Mouse (Mus musculus) forebrain, embryonic 12.5 days (tissue): ENCODE data around the gene Inpp4a. TPM values are rescaled to one million over a fixed set of nuclear protein-coding genes. Genes with fewer than 3 reads are reported as not detected.

Experiments
- ATAC-seq: fragments of 200-750 bp; cut with Nextera tagmentation; 2 replicates; pipeline ENCODE4 v1.8.0; 2017; ENCODE audit warnings: moderate TSS enrichment; ENCODE audit not compliant: low FRiP score
- H3K27ac ChIP-seq: fragments of 300-500 bp; sonication (generic); 2 replicates; pipeline ENCODE4 v1.5.1; 2016; ENCODE audit warnings: mild to moderate bottlenecking
- H3K27me3 ChIP-seq: fragments of 300-500 bp; sonication (generic); 2 replicates; pipeline ENCODE4 v1.6.1; 2016; ENCODE audit warnings: mild to moderate bottlenecking
- H3K36me3 ChIP-seq: fragments of 300-500 bp; sonication (generic); replicated peaks from 2 replicates; pipeline ENCODE4 v1.6.1; 2016; ENCODE audit warnings: mild to moderate bottlenecking
- H3K4me1 ChIP-seq: fragments of 300-500 bp; sonication (generic); 2 replicates; pipeline ENCODE4 v1.6.1; 2016
- H3K4me2 ChIP-seq: fragments of 300-500 bp; sonication (generic); 2 replicates; pipeline ENCODE4 v1.6.1; 2016; ENCODE audit warnings: mild to moderate bottlenecking, moderate library complexity
- H3K4me3 ChIP-seq: fragments of 300-500 bp; sonication (generic); replicated peaks from 2 replicates; pipeline ENCODE4 v1.5.1; 2016; ENCODE audit warnings: mild to moderate bottlenecking
- H3K9ac ChIP-seq: fragments of 300-500 bp; sonication (generic); 2 replicates; pipeline ENCODE4 v1.6.1; 2016; ENCODE audit warnings: mild to moderate bottlenecking
- H3K9me3 ChIP-seq: fragments of 300-500 bp; sonication (generic); 2 replicates; pipeline ENCODE4 v1.6.1; 2016
- WGBS: fragments of 180-500 bp; shearing (Covaris S2); methylation state at CpG from one replicate; pipeline ENCODE4 v1.1.7; 2016; 5-methylcytosine and 5-hydroxymethylcytosine counted together
- polyA plus RNA-seq: library from polyadenylated mRNA; unstranded; fragments of >200 nt; fragmentation: Nextera tagmentation; extraction: Ambion mirVana; gene quantifications from 2 replicates; pipeline ENCODE4 v1.2.1, GENCODE M21; 2016

The Inpp4a gene
- polyA plus RNA-seq, 1 experiment from 2014 or later, result 21.3 TPM

GRCm38 (mm10) chr1:37430297-37430840, 130.7 kb downstream of the Inpp4a start:
- H3K27ac ChIP-seq, result peak overlapping the region; percentile 69
- H3K9me3 ChIP-seq, result no peaks in the 10 kb centered on the region
- H3K4me2 ChIP-seq, result peak overlapping the region; percentile 74
- H3K9ac ChIP-seq, result peak overlapping the region; percentile 81
- H3K4me1 ChIP-seq, result peaks cover 19% of the 10 kb centered on the region
- H3K27me3 ChIP-seq, result no peaks in the 10 kb centered on the region
- peaks cover 32% of the 10 kb centered on the region for H3K36me3 ChIP-seq
- whole genome bisulfite sequencing, result 3% methylated on average over 40 of the region's 40 CpGs
- peak overlapping the region; percentile 91 for H3K4me3 ChIP-seq
- ATAC-seq, result peak; percentile 9; the same call in 1 of the 2 replicates

GRCm38 (mm10) chr1:37436419-37436818, 136.8 kb downstream of the Inpp4a start:
- H3K36me3 ChIP-seq, result peaks cover 81% of the 10 kb centered on the region
- H3K27ac ChIP-seq, result no peak overlapping the region
- H3K27me3 ChIP-seq, result no peaks in the 10 kb centered on the region
- no peak overlapping the region for H3K4me2 ChIP-seq
- H3K4me1 ChIP-seq, result peaks cover 3% of the 10 kb centered on the region
- no peak overlapping the region for H3K9ac ChIP-seq
- H3K9me3 ChIP-seq, result no peaks in the 10 kb centered on the region
- H3K4me3 ChIP-seq, result no peak overlapping the region
- ATAC-seq, result no peak
- WGBS, result 96% methylated on average over 3 of the region's 3 CpGs

DNA sequence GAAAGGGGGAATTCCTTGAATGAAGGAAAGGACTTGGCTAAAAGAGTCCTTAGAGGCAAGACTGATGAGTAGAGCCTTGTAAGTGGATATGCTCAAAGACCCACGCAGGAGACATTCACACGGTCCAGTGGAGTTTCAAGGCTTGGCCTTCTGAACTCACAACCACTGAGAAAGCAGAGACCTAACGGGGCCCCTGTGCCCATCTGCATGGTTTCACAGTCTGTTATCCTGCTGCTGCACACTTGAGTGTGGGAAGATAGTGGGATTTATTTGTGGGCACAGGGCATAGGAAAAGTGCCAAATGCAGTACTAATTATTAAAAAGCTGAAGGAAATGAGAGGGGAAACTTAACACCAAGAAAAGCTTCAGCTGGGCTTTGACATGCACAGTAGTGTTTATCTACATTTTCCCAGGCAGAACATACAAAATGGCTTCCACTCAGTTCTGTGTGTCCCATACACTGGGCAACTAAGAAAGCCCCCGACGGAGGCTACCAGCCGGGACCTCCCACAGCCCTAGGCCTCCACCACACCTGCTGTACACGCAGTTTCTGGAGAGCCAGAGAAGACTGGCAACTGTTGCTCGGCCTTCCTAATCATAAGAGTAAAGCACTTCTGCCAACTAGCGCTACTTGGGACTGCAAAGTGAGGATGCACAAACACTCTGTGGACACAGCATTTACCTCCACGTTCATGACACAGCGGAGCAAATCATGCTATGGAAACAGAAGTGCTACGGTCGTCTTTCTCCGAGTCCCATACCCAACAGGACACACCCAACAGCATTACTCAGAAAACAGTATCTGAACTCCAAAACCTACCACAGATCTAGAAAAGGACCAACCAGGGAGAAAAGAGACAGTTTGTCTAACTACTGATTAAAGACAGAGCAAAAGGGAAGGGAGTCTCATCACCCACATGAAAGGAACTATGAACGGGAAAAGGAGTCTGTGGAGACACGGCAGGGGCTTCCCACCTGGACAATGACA, 143.5 kb downstream of the Inpp4a start:
- peaks cover 36% of the 10 kb centered on the region for H3K36me3 ChIP-seq
- no peaks in the 10 kb centered on the region for H3K27me3 ChIP-seq
- no peak overlapping the region for H3K9ac ChIP-seq
- no peak overlapping the region for H3K4me2 ChIP-seq
- ATAC-seq, result no peak
- H3K27ac ChIP-seq, result no peak overlapping the region
- no peaks in the 10 kb centered on the region for H3K9me3 ChIP-seq
- no peak overlapping the region for H3K4me3 ChIP-seq
- H3K4me1 ChIP-seq, result no peaks in the 10 kb centered on the region
- 92% methylated on average over 16 of the region's 16 CpGs for WGBS

- no peak overlapping the region for H3K4me3 ChIP-seq
- H3K27me3 ChIP-seq, result no peaks in the 10 kb centered on the region
- no peak for ATAC-seq
- no peak overlapping the region for H3K4me2 ChIP-seq
- H3K4me1 ChIP-seq, result no peaks in the 10 kb centered on the region
- 82% methylated on average over 10 of the region's 10 CpGs for WGBS
- no peak overlapping the region for H3K9ac ChIP-seq
- H3K9me3 ChIP-seq, result no peaks in the 10 kb centered on the region
- no peak overlapping the region for H3K27ac ChIP-seq
- peaks cover 5% of the 10 kb centered on the region; the same call in 1 of the 2 replicates for H3K36me3 ChIP-seq
Measured at GRCm38 (mm10) chr1:37448361-37449095, 148.9 kb downstream of the Inpp4a start.

DNA sequence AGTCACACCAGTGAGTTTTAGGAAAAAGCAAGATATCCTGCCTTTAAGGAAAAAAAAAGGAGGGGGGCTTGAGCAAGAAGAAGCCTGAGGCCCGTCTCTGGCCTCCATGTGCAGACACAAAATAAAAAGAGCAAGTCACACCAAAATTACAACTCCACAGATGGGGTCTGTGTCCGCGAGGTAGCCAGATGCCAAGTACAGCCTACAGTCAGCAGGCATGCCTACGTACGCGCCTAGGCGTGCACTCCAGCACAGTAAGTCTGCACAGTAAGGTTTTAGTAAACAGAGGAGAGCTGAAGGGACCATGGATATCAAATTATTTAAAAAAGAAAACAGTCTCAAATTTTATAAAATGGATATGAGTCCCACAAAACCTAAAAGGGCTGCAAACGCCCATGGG, 151.6 kb downstream of the Inpp4a start:
- no peak overlapping the region for H3K4me3 ChIP-seq
- H3K27ac ChIP-seq, result no peak overlapping the region
- H3K36me3 ChIP-seq, result peaks cover 5% of the 10 kb centered on the region; the same call in 1 of the 2 replicates
- no peak overlapping the region for H3K4me2 ChIP-seq
- no peaks in the 10 kb centered on the region for H3K27me3 ChIP-seq
- no peak for ATAC-seq
- H3K9ac ChIP-seq, result no peak overlapping the region
- H3K4me1 ChIP-seq, result no peaks in the 10 kb centered on the region
- H3K9me3 ChIP-seq, result no peaks in the 10 kb centered on the region
- WGBS, result 94% methylated on average over 8 of the region's 8 CpGs

DNA sequence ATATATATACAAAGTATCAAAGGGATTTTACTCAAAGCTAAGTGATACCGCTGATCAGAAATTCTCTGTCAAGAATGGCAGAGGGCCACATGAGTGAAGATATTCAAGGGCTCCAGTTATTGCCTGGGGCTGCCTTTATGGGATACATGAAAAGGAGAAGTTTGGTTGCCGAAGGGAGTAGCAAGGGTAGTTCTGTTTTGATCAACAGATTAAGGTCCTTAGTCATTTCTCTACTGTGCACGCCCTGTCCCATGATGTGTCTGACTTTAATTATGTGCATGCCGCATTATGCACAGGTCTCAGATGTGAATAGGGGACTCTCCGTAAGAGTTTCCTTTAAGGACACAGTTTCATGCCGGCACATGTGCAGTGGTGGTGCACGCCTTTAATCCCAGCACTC, 157.9 kb downstream of the Inpp4a start:
- no peak overlapping the region for H3K9ac ChIP-seq
- no peaks in the 10 kb centered on the region for H3K4me1 ChIP-seq
- 88% methylated on average over 7 of the region's 7 CpGs for WGBS
- H3K4me3 ChIP-seq, result no peak overlapping the region
- H3K36me3 ChIP-seq, result no peaks in the 10 kb centered on the region
- no peak overlapping the region for H3K27ac ChIP-seq
- no peaks in the 10 kb centered on the region for H3K9me3 ChIP-seq
- no peak overlapping the region for H3K4me2 ChIP-seq
- ATAC-seq, result no peak
- H3K27me3 ChIP-seq, result no peaks in the 10 kb centered on the region

Other genes starting within 250 kb of the Inpp4a start
- 0.09 TPM in 1 of 2 replicates, not detected in the other for gene Cnga3, start 85.4 kb upstream of the Inpp4a start, polyA plus RNA-seq
- 51.8 and 53.3 TPM in 2 replicates for gene Coa5, start 130.2 kb downstream of the Inpp4a start, polyA plus RNA-seq
- 108 and 110 TPM in 2 replicates for gene Unc50, start 130.3 kb downstream of the Inpp4a start, polyA plus RNA-seq
- gene Mgat4a, start 241.2 kb downstream of the Inpp4a start, polyA plus RNA-seq, result 5.0 and 5.1 TPM in 2 replicates